Mouse (Mus musculus) gastrocnemius, postnatal 4 days (tissue): ENCODE results near the gene Olfr171. TPM values are rescaled to one million over a fixed set of nuclear protein-coding genes. Genes with fewer than 3 reads are reported as not detected.
"Not testable (repeated sequence)": the region's sequence is repeated elsewhere in the genome, so short reads cannot be mapped to it uniquely, and the experiment has no call there.

Experiments used
- DNase-seq, 2 experiments: peaks; one replicate each; pipeline ENCODE4 v3.0.0; 2021 to 2022; ENCODE audit warnings: low spot score in 2 of 2, mixed read lengths in 2 of 2
- long read RNA-seq, 2 experiments: library from polyadenylated mRNA; stranded (forward); transcript quantifications; one replicate each; pipeline ENCODE4 v2.0.0; 2021
- total RNA-seq, 2 experiments: library from RNA; stranded (reverse); gene quantifications; 2 replicates each; pipeline ENCODE4 v1.2.3; 2021

Olfr171 gene
- not detected for total RNA-seq
- long read RNA-seq, experiment 1 = 0 reads
- long read RNA-seq, experiment 2 = 0 reads

DNA sequence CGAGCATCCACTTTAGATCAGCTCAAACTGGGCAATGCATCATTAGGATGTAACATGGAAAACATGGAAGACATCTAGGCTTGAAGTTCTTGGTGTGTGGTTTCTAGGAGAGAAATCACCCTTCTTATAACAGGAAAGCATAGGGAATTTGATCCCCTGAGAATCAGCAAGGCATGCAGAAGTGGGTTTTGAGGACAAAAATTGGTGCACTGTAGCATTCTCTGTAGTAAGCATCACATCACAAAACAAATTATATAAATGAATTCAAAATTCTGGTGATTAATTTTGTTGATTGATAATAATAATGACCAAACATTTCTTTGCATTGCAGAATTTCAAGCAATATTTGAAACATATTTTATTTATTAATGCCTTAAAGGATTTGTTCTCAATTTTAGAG, at the start of gene Olfr171:
Gene Olfr171, minus strand, starts transcription at position 101 of the 400 bp plus-strand sequence.
- no peak for DNase-seq

DNA sequence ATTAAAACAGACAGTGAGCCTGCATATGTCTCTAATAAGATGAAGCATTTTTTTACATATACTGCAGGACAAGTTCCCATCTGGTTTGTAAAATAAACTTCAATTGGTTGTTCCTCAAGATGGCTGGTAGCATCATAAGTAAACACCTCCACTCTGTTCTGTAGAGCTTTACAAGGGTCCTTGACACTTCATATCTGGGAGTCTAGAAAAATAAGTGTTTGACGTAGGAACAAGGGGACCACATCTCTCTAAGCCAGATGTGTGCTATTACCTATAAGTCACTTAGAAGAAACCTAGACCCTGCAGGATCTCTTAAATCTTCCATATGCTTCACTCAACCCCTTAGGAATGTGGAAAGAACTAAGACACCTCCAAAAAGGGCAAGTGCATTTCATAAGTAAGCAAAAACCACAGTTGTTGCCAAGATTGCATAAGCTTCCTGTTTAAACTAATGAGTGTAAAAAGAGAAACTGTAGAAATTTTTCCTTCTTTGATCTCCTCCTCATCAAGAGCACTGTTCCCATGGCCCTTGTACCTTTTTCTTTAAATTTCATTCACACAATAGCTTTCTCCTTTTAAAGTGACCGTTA, 41.1 kb upstream of the Olfr171 start:
- DNase-seq = no peak

DNA sequence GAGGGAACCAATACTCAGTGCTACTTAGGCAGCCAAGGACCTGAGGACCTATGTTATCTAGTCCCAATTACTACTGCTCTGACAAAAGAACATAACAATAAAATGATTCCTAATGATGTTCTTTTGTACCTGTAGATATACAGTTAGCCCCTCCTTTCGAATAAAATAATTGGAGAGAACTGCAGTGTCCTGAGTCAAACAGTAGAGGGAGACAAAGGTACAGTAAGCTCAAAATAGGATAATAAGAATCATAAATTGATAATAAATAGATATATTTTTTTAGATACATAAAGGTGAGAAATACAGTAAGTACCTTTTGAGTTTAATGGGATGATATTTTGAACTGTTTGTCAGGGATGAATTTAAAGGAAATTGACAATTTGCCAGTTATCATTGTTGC, 36.6 kb upstream of the Olfr171 start:
- DNase-seq = no peak

DNA sequence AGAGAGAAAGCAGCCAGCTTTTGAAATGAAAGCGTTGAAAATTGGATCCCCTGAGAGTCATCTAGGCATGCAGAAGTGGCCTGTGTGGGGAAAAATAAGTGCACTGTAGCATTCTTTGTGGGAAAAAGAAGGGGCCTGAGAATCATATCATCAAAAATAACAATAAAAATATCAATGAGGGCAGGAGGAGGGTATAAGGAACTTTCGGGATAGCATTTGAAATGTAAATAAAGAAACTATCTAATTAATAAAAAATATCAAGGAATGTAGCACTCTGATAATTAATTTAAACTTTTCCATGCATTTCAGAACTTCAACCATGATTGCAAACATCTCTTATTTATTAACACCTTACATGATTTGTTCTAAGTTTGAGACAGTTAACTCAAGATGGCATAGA, 17.9 kb downstream of the Olfr171 start, which contains the start of gene Olfr170:
Gene Olfr170, minus strand, starts transcription at position 101 of the 400 bp plus-strand sequence.
- DNase-seq = not testable (repeated sequence)

DNA sequence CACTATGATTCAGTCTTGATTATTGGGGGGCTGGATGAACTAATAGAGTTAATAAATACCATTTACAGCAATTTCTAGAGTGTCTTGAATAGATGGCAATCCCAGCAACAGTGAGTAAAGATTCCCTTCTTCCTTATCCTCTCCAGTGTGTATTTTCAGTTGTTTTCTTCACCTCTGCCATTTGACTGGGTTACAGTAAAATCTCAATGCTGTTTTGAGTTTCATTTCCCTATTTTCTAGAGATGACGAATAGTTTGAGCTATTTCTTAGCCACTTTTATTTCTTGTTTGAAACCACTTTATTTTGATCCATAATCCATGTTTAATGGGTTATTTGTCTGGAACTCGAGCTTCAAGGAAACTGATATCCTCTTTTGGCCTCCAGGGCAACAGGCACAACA, 26.6 kb downstream of the Olfr171 start:
- no peak for DNase-seq

Other genes with a start within 250 kb of the Olfr171 start
- not detected for gene Olfr165, start 206.8 kb downstream of the Olfr171 start, total RNA-seq
- gene Olfr166, start 146.2 kb downstream of the Olfr171 start, total RNA-seq = not detected
- gene Olfr167, start 107.7 kb downstream of the Olfr171 start, total RNA-seq = not detected
- gene Olfr168, start 94.4 kb downstream of the Olfr171 start, total RNA-seq = not detected
- not detected for gene Olfr169, start 58.1 kb downstream of the Olfr171 start, total RNA-seq
- not detected for gene Olfr170, start 18.0 kb downstream of the Olfr171 start, total RNA-seq
- under 1 TPM; 0.10 to 0.12 TPM for gene Lamp3, start 76.5 kb upstream of the Olfr171 start, total RNA-seq
- gene B3gnt5, start 130.3 kb upstream of the Olfr171 start, total RNA-seq = 1 to 10 TPM; 7.7 to 9.1 TPM